Mouse (Mus musculus): ENCODE data around the gene Ctps2. TPM values are rescaled to one million over a fixed set of nuclear protein-coding genes. Genes with fewer than 3 reads are reported as not detected.
"Not testable (repeated sequence)": the region's sequence is repeated elsewhere in the genome, so short reads cannot be mapped to it uniquely, and the experiment has no call there.

Gene Ctps2
- total RNA-seq (2021) = 10 to 100 TPM; 47.1 to 57.5 TPM

- intact Hi-C loops (cut with DNase I) = no loop called here
- DNase-seq (ENCODE audit: low spot score in 2 of 2) = no peak
These were observed at the start of gene Ctps2 for GRCm38 (mm10) chrX:162900938-162901337. Gene Ctps2 (plus strand): TSS chrX:162901238.

GRCm38 (mm10) chrX:162868294-162868965, 32.6 kb upstream of the Ctps2 start:
- intact Hi-C loops (cut with DNase I) = no loop called here
- DNase-seq (ENCODE audit: low spot score in 2 of 2) = no peak

GRCm38 (mm10) chrX:162871734-162872517, 29.1 kb upstream of the Ctps2 start:
- DNase-seq (ENCODE audit: low spot score in 2 of 2) = peak in 1 of 2 experiments; percentile 4
- intact Hi-C loops (cut with DNase I) = no loop called here

GRCm38 (mm10) chrX:162873761-162874160, 27.3 kb upstream of the Ctps2 start:
- intact Hi-C loops (cut with DNase I) = no loop called here
- DNase-seq (ENCODE audit: low spot score in 2 of 2) = no peak

- intact Hi-C loops (cut with DNase I) = no loop called here
- no peak for DNase-seq (ENCODE audit: low spot score in 2 of 2)
These were observed 22.8 kb upstream of the Ctps2 start for GRCm38 (mm10) chrX:162878236-162878635.

GRCm38 (mm10) chrX:162887931-162888511, 13.0 kb upstream of the Ctps2 start, which contains the start of gene Syap1:
Gene Syap1 (minus strand): TSS chrX:162888447.
- intact Hi-C loops (cut with DNase I) = no loop called here

GRCm38 (mm10) chrX:162888575-162889223, 12.3 kb upstream of the Ctps2 start:
- DNase-seq (ENCODE audit: low spot score in 2 of 2); intact Hi-C loops (cut with DNase I): not testable (repeated sequence)

More at GRCm38 (mm10) chrX:162887931-162888511, 13.0 kb upstream of the Ctps2 start, which contains the start of gene Syap1:
- DNase-seq (ENCODE audit: low spot score in 2 of 2) = peak; percentile 77 to 78

- intact Hi-C loops (cut with DNase I) = no loop called here
These were observed 467 bp downstream of the Ctps2 start for GRCm38 (mm10) chrX:162901371-162902039.

GRCm38 (mm10) chrX:162902040-162902734, 1.1 kb downstream of the Ctps2 start:
- DNase-seq (ENCODE audit: low spot score in 2 of 2) = peak; percentile 55 to 65
- intact Hi-C loops (cut with DNase I) = no loop called here

More at GRCm38 (mm10) chrX:162901371-162902039, 467 bp downstream of the Ctps2 start:
- DNase-seq (ENCODE audit: low spot score in 2 of 2) = peak; percentile 17 to 29

- no peak for DNase-seq (ENCODE audit: low spot score in 2 of 2)
- intact Hi-C loops (cut with DNase I) = no loop called here
These were observed 6.5 kb downstream of the Ctps2 start for GRCm38 (mm10) chrX:162907554-162907953.

GRCm38 (mm10) chrX:162913651-162914050, 12.6 kb downstream of the Ctps2 start:
- intact Hi-C loops (cut with DNase I) = no loop called here
- peak in 1 of 2 experiments; percentile 57 for DNase-seq (ENCODE audit: low spot score in 2 of 2)

GRCm38 (mm10) chrX:162915697-162916096, 14.7 kb downstream of the Ctps2 start:
- peak; percentile 18 to 60 for DNase-seq (ENCODE audit: low spot score in 2 of 2)
- intact Hi-C loops (cut with DNase I) = no loop called here

- no peak for DNase-seq (ENCODE audit: low spot score in 2 of 2)
- intact Hi-C loops (cut with DNase I) = no loop called here
These were observed 20.6 kb downstream of the Ctps2 start for GRCm38 (mm10) chrX:162921487-162922125.

- DNase-seq (ENCODE audit: low spot score in 2 of 2) = no peak
- intact Hi-C loops (cut with DNase I) = no loop called here
These were observed 30.4 kb downstream of the Ctps2 start for GRCm38 (mm10) chrX:162931467-162931866.

- DNase-seq (ENCODE audit: low spot score in 2 of 2) = no peak
- intact Hi-C loops (cut with DNase I) = no loop called here
These were observed 41.0 kb downstream of the Ctps2 start for GRCm38 (mm10) chrX:162942027-162942426.

- peak; percentile 46 to 65 for DNase-seq (ENCODE audit: low spot score in 2 of 2)
- intact Hi-C loops (cut with DNase I) = loop anchor here (2.0 to 10.0 kb wide), 3 partner anchors 862 to 1115 kb away; no protein-coding TSS in a partner anchor
These were observed 48.9 kb downstream of the Ctps2 start for GRCm38 (mm10) chrX:162949811-162950439.

GRCm38 (mm10) chrX:162957921-162958320, 56.9 kb downstream of the Ctps2 start:
- intact Hi-C loops (cut with DNase I) = loop anchor here (10.0 kb wide), 1 partner anchor 1107 kb away; no protein-coding TSS in a partner anchor
- no peak for DNase-seq (ENCODE audit: low spot score in 2 of 2)

GRCm38 (mm10) chrX:162963840-162964239, 62.8 kb downstream of the Ctps2 start:
- no peak for DNase-seq (ENCODE audit: low spot score in 2 of 2)
- intact Hi-C loops (cut with DNase I) = no loop called here
